In genomic region chr3:127841926-127842325, GRCm38 (mm10) we compare ENCODE assay signal across 21 mouse cellular contexts.
"Had no signal": no experiment of that assay in that cellular context is flagged by ENCODE, and none has a peak within 500 bp of the region (broad histone marks: within the 10 kb centered on the region; RNA-seq: fewer than 3 reads in every experiment).

No protein-coding gene starts in this region.

- H3K4me2 ChIP-seq: limb, embryonic 12.5 days; limb, embryonic 15.5 days; liver, embryonic 11.5 days; lung, embryonic 14.5 days; midbrain, embryonic 12.5 days; midbrain, embryonic 15.5 days; neural tube, embryonic 12.5 days; neural tube, embryonic 15.5 days had no signal

- H3K27ac ChIP-seq: limb, embryonic 12.5 days; limb, embryonic 15.5 days; liver, embryonic 14.5 days; macrophage; midbrain, embryonic 12.5 days; midbrain, embryonic 15.5 days; neural tube, embryonic 12.5 days; neural tube, embryonic 15.5 days; stomach, postnatal 0 days had no signal

- H3K27me3 ChIP-seq: limb, embryonic 12.5 days; limb, embryonic 15.5 days; midbrain, embryonic 12.5 days; midbrain, embryonic 15.5 days; neural tube, embryonic 12.5 days; neural tube, embryonic 15.5 days had no signal

- H3K4me1 ChIP-seq: limb, embryonic 12.5 days; midbrain, embryonic 12.5 days had no signal

- DNase-seq: kidney, postnatal 14 days; kidney, postnatal 4 days; left cerebral cortex, postnatal 4 days; liver, postnatal 0 days; lung, embryonic 14.5 days; right cerebral cortex, adult 18-20 months; right cerebral cortex, postnatal 14 days; right cerebral cortex, postnatal 4 days; thymus, adult 18-20 months; thymus, postnatal 36 days had no signal

- H3K9ac ChIP-seq: limb, embryonic 12.5 days; limb, embryonic 15.5 days; liver, embryonic 14.5 days; liver, postnatal 0 days; lung, embryonic 14.5 days; midbrain, embryonic 12.5 days; midbrain, embryonic 15.5 days; neural tube, embryonic 12.5 days; neural tube, embryonic 15.5 days had no signal

- H3K9me3 ChIP-seq: limb, embryonic 15.5 days; midbrain, embryonic 15.5 days; neural tube, embryonic 12.5 days; neural tube, embryonic 15.5 days had no signal

- H3K4me3 ChIP-seq: limb, embryonic 12.5 days; limb, embryonic 15.5 days; midbrain, embryonic 12.5 days; midbrain, embryonic 15.5 days; neural tube, embryonic 12.5 days; neural tube, embryonic 15.5 days had no signal

- ATAC-seq: liver, postnatal 0 days; lung, postnatal 0 days; midbrain, embryonic 15.5 days had no signal

- H3K36me3 ChIP-seq: limb, embryonic 12.5 days; limb, embryonic 15.5 days; midbrain, embryonic 12.5 days; midbrain, embryonic 15.5 days; neural tube, embryonic 12.5 days; neural tube, embryonic 15.5 days had no signal
